13 mouse cellular contexts compared by ENCODE assay signal in genomic region chr6:114685412-114685811, GRCm38 (mm10). TPM values are rescaled to one million over a fixed set of nuclear protein-coding genes. Genes with fewer than 3 reads are reported as not detected.
DNase-seq lines count a peak whose midpoint lies in the region; ATAC-seq and TF ChIP-seq lines count a peak whose summit lies in the region.
"Had no signal": no experiment of that assay in that cellular context is flagged by ENCODE, and none has a peak within 500 bp of the region (broad histone marks: within the 10 kb centered on the region; RNA-seq: fewer than 3 reads in every experiment).

No protein-coding gene starts in this region.

- in situ Hi-C loops in Patski (cut with MboI; ENCODE audit: low pct_unique_long_range_greater_than_20kb), result no loop called here

- no peaks in the 10 kb centered on the region for H3K9me3 ChIP-seq in lung, embryonic 14.5 days (ENCODE audit: low read depth, low read length)
- no peaks in the 10 kb centered on the region for H3K9me3 ChIP-seq in ES-Bruce4 (replicated peaks; ENCODE audit: control insufficient read depth, insufficient read depth, low read length, poor library complexity, severe bottlenecking)
- H3K9me3 ChIP-seq: forebrain, embryonic 13.5 days; heart, embryonic 13.5 days; kidney, embryonic 15.5 days; limb, embryonic 13.5 days had no signal

- no peak for TF ChIP-seq EP300 in ES-Bruce4 (IDR thresholded peaks at IDR 0.05; ENCODE audit: insufficient read depth, low read depth, low read length)

- H3K9ac ChIP-seq in lung, embryonic 14.5 days, result no peak overlapping the region
- H3K9ac ChIP-seq in ES-Bruce4 (ENCODE audit: low read depth, poor library complexity, severe bottlenecking), result no peak overlapping the region
- H3K9ac ChIP-seq: forebrain, embryonic 13.5 days; heart, embryonic 13.5 days; kidney, embryonic 15.5 days; limb, embryonic 13.5 days had no signal

- no peaks in the 10 kb centered on the region for H3K27me3 ChIP-seq in kidney, adult 2 months (replicated peaks; ENCODE audit: control insufficient read depth, insufficient read depth, low read length)
- no peaks in the 10 kb centered on the region for H3K27me3 ChIP-seq in lung, embryonic 14.5 days (ENCODE audit: insufficient read depth, low read length)
- H3K27me3 ChIP-seq in ES-Bruce4 (ENCODE audit: control insufficient read depth, insufficient read depth, low read length, poor library complexity, severe bottlenecking), result no peaks in the 10 kb centered on the region
- H3K27me3 ChIP-seq in Patski, result no peaks in the 10 kb centered on the region
- H3K27me3 ChIP-seq: forebrain, embryonic 13.5 days; heart, embryonic 13.5 days; kidney, embryonic 15.5 days; limb, embryonic 13.5 days had no signal

- no peak for DNase-seq in kidney, adult 2 months
- DNase-seq in kidney, adult 9 months, result no peak
- no peak for DNase-seq in lung, embryonic 14.5 days
- DNase-seq in lung, postnatal 25 days (ENCODE audit: low spot score), result no peak
- no peak for DNase-seq in Patski (ENCODE audit: low read depth, low spot score)
- no peak for DNase-seq in testis, postnatal 14 days (ENCODE audit: low spot score)
- DNase-seq: cerebellum, postnatal 14 days; thymus, postnatal 25 days had no signal

- no peak overlapping the region for H3K4me3 ChIP-seq in kidney, adult 2 months (ENCODE audit: insufficient read depth, low read depth, low read length)
- no peak overlapping the region for H3K4me3 ChIP-seq in lung, embryonic 14.5 days (ENCODE audit: low read depth, low read length)
- no peak overlapping the region for H3K4me3 ChIP-seq in ES-Bruce4 (ENCODE audit: low read depth, low read length)
- H3K4me3 ChIP-seq: forebrain, embryonic 13.5 days; heart, embryonic 13.5 days; kidney, embryonic 15.5 days; limb, embryonic 13.5 days had no signal

- H3K36me3 ChIP-seq in kidney, adult 2 months (ENCODE audit: control insufficient read depth, insufficient read depth, low read length), result peaks cover 1% of the 10 kb centered on the region; the same call in 1 of the 2 replicates
- H3K36me3 ChIP-seq in lung, embryonic 14.5 days (ENCODE audit: insufficient read depth), result 0 out of 2 replicates have a peak, but pooled peaks cover 4% of the 10 kb centered on the region
- no peaks in the 10 kb centered on the region for H3K36me3 ChIP-seq in ES-Bruce4 (ENCODE audit: control insufficient read depth, insufficient read depth, low read length, poor library complexity, severe bottlenecking)

- WGBS in kidney, adult 2 months, result 91% methylated on average over 1 of the region's 1 CpGs
- 69% methylated on average over 1 of the region's 1 CpGs for WGBS in lung, embryonic 14.5 days

- TF ChIP-seq CTCF in kidney, adult 2 months (conservative IDR thresholded peaks at IDR 0.05; ENCODE audit: insufficient read depth, insufficient read length, low read depth, low read length), result peak; percentile 38; the same call in 1 of the 2 replicates
- peak; percentile 36 for TF ChIP-seq CTCF in lung, embryonic 14.5 days (IDR thresholded peaks at IDR 0.05; ENCODE audit: low read depth)
- TF ChIP-seq CTCF in ES-Bruce4 (IDR thresholded peaks at IDR 0.05; ENCODE audit: low read depth, low read length), result peak; percentile 10
- peak; percentile 42 for TF ChIP-seq CTCF in Patski (IDR thresholded peaks at IDR 0.05)

- H3K27ac ChIP-seq in kidney, adult 2 months (ENCODE audit: insufficient read depth, low read depth, low read length), result no peak overlapping the region
- no peak overlapping the region for H3K27ac ChIP-seq in lung, embryonic 14.5 days (ENCODE audit: low read depth)
- H3K27ac ChIP-seq in ES-Bruce4 (ENCODE audit: insufficient read depth, low read length), result no peak overlapping the region
- H3K27ac ChIP-seq: forebrain, embryonic 13.5 days; heart, embryonic 13.5 days; kidney, embryonic 15.5 days; limb, embryonic 13.5 days had no signal

- CTCF ChIA-PET in Patski (lab: Charles Lee), result interaction anchor here (1.0 kb wide), 1 partner anchor 13 kb away, joined by 4 read pairs; no protein-coding TSS in a partner anchor

- ATAC-seq in lung, embryonic 14.5 days (ENCODE audit: insufficient read depth), result no peak
- ATAC-seq in Patski, result no peak
- ATAC-seq: forebrain, embryonic 13.5 days had no signal

- no peak for TF ChIP-seq POLR2A in kidney, adult 2 months (IDR thresholded peaks at IDR 0.05; ENCODE audit: low read depth, low read length)
- no peak for TF ChIP-seq POLR2A in ES-Bruce4 (IDR thresholded peaks at IDR 0.05; ENCODE audit: insufficient read depth, low read length)

- POLR2A ChIA-PET in Patski (lab: Charles Lee), result no interaction called here

- H3K4me1 ChIP-seq in kidney, adult 2 months (ENCODE audit: control insufficient read depth, insufficient read depth, low read length), result peaks cover 1% of the 10 kb centered on the region; the same call in 1 of the 2 replicates
- H3K4me1 ChIP-seq in lung, embryonic 14.5 days (ENCODE audit: insufficient read depth), result no peaks in the 10 kb centered on the region
- no peaks in the 10 kb centered on the region for H3K4me1 ChIP-seq in ES-Bruce4 (ENCODE audit: control insufficient read depth, insufficient read depth, low read length)
- H3K4me1 ChIP-seq: kidney, embryonic 15.5 days had no signal

- H3K4me2 ChIP-seq in lung, embryonic 14.5 days, result no peak overlapping the region
- H3K4me2 ChIP-seq: forebrain, embryonic 13.5 days; heart, embryonic 13.5 days; kidney, embryonic 15.5 days; limb, embryonic 13.5 days had no signal

RNA-seq across cellular contexts. Expression of gene Atg7, which starts 42.5 kb away (rescaled TPM):
- polyA plus RNA-seq in kidney, adult 2 months (2012; rRNA removed), result 20.1 and 20.6 TPM in 2 replicates
- 20.5 and 21.6 TPM in 2 replicates for polyA plus RNA-seq in lung, embryonic 14.5 days (2014; fragmentation: Nextera tagmentation; extraction: Ambion mirVana)
- polyA plus RNA-seq in ES-Bruce4 (2011; ENCODE audit: insufficient read depth, insufficient read length, low read depth, missing spikeins), result 18.0 and 21.2 TPM in 2 replicates
- polyA plus RNA-seq in Patski (2021), result 25.5 TPM
